Mouse (Mus musculus): Measurements from ENCODE around the gene Map3k6.

The Map3k6 gene

DNA sequence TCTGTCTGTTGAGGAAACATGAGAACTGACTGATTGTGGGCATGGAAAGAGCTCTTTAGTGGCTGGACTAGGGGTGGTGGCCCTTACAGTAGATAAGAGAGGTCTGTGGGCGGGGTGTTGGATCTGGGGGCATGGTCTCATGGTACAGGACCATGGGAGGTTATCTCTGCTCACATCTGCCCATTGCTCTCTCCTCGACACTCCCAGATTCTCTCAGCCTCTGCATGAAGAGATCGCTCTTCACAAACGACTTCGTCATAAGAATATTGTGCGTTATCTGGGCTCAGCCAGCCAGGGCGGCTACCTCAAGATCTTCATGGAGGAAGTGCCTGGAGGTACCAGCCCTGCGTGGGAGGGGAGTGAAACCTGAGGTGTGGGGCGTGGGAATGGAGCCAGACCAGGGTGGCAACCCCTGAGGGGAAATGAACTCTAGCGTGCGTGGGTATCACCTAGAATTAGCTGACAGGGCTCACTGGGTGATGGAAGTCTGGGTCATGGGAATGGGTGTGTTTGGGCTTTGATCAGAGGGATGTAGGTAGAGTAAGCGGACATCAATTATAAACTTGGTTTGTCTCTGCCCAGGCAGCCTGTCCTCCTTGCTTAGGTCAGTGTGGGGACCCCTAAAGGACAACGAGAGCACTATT is 7.3 kb downstream of the Map3k6 start:
- CTCF ChIA-PET, result no interaction called here

DNA sequence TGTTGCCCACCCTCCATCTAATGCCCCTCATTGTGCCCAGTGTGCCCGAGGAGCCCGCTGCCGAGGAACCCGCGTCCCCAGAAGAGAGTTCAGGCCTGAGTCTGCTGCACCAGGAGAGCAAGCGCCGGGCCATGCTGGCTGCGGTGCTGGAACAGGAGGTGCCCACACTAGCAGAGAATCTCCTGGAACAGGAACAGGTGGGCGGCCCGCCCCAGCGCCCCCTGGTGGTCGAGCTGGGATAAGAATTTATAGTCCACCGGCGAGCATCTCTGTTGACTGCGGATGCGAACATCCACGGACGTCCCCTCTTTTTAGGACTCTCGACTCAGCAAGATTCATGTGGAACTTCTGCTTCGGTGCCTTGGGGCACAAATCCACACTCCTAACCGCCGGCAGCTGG is 10.0 kb downstream of the Map3k6 start:
- CTCF ChIA-PET, result interaction anchor here (0.6 to 1.2 kb wide), 2 partner anchors 13 to 233 kb away, joined by 5 to 9 read pairs; no protein-coding TSS in a partner anchor

DNA sequence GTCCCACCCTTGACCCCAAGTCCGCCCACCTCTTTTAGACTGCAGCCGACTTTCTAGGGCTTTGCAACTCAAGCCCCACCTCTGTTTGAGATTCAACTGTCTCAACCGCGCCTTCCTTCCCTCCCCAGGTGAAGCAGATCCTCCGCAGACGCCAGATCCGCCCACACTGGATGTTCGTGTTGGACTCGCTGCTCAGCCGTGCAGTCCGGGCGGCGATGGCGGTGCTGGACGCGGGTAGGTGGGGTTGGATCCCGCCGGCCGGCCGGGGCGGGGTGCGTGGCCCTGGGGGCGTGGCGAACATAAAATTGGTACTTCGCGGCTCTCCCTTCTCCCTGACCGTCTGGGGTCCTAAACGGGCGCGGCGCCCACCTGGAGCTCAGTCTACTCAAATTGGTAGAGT is 10.6 kb downstream of the Map3k6 start:
- CTCF ChIA-PET, result interaction anchor here (0.6 to 0.7 kb wide), 2 partner anchors 150 to 169 kb away, joined by 3 to 4 read pairs; no protein-coding TSS in a partner anchor

DNA sequence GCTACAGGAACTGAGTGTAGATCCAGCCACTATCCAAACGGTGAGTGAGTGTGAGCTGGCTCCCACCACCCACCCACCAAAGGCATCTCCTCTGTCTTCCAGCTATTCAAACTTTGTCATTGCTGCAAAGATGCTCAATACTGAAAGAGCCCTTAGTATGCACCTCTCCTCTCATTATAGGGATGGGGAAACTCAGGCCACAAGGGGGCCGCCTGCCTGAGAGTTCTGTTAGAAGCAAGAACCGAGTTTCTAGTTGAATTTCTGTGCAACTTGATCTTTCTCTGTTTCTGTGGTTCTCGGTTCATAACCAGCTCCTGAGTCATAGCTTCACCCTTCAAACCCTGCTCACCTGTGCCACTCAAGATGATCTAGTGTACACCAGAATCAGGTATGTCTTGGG is 11.5 kb downstream of the Map3k6 start:
- CTCF ChIA-PET, result interaction anchor here (1.0 kb wide), 1 partner anchor 243 kb away, joined by 3 read pairs; no protein-coding TSS in a partner anchor

DNA sequence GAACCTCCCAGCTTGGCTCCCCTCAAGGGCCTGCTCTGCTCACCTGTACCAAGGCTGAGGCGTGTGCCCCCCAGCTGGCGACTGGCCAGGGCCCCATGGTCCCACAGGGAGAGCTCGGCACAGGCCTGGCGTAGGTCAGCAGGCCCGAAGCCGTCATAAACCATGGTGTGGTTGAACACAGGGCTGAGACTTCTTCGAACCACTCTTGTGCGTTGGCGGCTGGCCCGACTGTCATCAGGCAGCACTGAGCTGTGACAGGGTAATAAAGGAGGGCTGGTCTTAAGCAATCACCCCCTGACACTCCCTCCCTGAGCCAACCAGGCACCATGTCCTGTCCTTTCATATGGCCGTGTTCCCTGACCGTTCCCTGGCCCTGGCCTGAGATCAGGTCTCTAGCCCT is 12.8 kb downstream of the Map3k6 start:
- CTCF ChIA-PET, result interaction anchor here (0.8 kb wide), 1 partner anchor 18 kb away, joined by 3 read pairs; no protein-coding TSS in a partner anchor

DNA sequence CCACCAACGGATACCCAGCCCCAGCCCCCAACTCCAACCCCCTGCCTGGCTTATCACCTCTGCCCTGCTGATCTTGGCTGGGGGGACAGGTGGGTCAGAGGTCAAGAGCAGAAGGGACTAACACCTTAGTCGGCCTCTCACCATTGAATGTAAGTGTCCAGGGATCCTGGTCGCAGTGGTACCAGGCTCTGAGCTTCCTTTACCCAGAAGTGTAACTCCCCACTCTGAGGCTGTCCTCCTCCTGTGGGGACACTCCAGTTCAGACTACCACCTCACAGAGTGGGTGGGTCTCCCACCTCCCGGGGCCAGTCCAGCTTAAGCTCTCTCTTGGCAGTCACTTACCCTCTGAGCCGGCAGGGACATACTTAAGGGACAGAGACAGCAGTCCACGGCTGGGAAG is 14.8 kb downstream of the Map3k6 start:
- CTCF ChIA-PET, result interaction anchor here (1.2 kb wide), 1 partner anchor 309 kb away, joined by 4 read pairs; no protein-coding TSS in a partner anchor

DNA sequence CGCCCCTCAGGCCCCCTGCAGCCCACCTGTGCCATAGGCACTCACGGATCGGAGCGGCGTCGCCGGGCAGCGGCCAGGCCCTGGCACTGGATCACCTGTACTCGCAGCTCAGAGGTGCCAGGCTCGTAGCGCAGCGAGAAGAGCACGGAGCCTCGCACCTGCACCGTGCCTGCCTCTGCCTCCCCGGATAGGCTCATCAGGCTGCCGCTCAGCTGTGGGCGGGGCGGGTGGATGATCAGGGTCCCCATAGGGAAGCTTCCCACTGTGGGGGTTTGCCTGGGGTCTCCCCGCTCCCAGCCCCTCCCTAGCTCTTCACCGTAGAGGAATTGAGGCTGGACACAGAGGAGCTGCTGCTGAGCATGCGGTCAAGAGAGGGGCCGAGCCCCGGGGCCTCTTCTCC is 16.2 kb downstream of the Map3k6 start:
- CTCF ChIA-PET, result no interaction called here

DNA sequence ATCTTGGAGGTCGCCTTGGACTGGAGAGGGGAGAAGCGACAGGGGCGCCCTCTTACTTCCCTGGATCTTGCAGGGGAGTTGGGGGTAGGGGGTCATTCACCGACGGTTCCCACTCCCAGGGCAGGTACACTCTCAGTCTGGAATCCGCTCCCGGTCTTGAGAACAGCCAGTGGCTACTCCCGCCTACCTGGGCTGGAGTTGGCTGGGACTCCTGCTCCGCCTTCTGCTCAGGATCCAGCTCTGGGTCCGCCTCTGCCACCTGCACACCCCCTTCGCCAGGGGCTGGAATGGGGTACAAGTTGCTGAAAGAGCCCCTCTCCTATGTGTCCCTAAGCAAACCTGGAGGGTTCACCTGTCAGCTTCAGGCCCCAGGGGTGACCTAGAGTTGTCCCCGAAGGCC is 16.6 kb downstream of the Map3k6 start:
- CTCF ChIA-PET, result no interaction called here

DNA sequence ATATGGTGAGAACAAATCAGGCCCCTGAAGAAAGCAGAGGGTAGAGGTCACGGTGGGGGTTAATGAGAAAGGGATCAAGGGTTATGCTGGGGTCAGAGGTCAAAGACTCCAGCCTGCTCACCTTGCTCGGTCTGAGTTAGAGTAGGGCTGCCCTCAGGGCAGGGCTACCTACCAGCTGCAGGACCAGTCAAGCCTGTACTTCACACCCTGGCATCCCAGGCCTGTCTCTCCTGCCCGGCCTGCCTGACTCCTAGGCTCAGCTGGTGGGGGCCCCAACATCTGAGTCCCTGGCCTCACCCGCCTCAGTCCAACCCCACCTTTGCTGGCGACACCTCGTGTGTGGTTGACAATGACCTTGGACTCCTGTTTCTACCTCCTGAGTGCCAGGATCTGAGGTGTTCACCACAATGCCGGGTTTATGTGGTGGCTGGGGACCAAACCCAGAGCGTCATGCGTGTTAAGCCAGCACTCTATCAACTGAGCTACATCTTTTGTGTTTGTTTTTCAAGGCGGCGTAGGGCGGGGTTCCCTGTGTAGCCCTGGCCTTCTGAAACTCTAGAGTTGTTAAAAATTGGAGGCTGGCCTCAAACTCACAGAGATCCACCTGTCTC is 17.3 kb downstream of the Map3k6 start:
- CTCF ChIA-PET, result interaction anchor here (0.7 kb wide), 1 partner anchor 60 kb away, joined by 3 read pairs; no protein-coding TSS in a partner anchor

DNA sequence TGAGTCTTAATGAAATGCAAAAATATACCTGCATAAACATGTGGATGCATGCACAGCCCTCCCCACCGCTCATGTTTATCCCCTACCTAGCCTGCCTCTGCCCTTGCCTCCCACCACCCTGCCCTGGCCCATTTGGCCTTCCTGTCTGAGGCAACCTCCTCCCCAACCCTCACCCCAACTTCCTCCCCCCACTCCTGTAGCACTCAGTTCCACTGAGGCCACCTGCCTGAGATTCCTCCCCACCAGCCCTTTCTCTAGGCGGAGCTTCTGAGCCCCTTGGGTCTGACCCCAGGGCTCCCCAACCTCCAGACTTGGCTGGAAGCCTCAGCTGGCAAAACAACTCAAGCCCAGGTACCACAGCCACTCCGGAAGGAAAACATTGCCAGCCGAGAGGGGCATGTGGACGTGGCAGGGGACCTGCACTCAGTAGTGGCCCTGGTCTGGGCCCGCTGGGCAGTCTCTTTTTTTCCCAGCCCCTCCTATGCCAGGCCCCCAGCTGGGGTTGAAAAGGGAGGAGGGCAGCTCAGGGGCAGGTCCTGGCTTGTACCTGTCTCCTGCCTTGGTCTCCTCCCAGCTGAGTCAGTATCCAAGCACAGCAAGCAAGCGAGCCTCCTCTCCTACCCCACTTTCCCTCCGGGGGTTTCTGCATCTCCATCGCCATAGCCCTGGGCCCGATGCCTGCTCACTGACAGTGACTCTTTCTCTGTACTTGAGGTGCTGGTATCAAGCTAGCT is 21.2 kb downstream of the Map3k6 start:
- CTCF ChIA-PET, result interaction anchor here (0.7 kb wide), 1 partner anchor 18 kb away, joined by 6 read pairs; no protein-coding TSS in a partner anchor

DNA sequence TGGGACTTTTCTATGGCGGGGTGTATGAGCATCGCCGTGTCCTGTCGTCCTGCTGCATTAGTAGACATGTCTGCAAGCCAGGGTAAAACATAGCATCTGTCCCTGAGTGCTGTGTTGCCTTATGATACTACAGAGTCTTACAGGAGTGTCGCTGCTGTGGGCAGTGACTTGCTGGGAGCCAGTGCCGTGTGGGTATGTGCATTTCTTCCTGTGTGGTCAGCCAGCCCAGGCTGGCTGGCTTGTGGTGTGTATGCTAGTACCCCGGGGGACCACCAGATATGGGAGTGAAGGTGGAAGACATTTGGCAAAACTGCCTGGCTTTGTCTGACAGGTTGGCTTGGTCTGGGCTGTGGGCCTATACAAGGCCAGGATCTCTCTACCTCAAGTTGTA is 21.8 kb downstream of the Map3k6 start:
- CTCF ChIA-PET, result no interaction called here

DNA sequence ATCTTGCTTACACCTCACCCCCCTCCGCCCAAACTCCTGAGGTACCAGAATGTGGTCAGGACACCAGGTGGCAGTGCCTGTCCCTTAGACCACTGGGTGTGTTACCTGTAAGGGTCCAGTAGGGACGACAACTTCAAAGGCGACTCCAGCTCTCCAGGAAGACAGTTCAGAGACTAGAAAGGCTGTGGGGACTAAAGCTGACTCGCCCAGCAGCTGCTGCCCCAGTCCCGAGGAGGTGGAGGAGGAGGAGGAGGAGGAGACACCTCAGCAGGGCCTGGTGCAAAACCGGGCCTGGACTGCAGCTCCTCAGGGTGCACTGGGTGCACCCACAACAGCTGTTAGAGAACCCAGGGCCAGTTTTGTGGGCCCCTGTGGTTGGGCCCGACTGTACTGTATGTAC is 22.3 kb downstream of the Map3k6 start, which contains the start of gene Sytl1:
Gene Sytl1, minus strand, starts transcription at position 232 of the 400 bp plus-strand sequence.
- CTCF ChIA-PET, result no interaction called here

DNA sequence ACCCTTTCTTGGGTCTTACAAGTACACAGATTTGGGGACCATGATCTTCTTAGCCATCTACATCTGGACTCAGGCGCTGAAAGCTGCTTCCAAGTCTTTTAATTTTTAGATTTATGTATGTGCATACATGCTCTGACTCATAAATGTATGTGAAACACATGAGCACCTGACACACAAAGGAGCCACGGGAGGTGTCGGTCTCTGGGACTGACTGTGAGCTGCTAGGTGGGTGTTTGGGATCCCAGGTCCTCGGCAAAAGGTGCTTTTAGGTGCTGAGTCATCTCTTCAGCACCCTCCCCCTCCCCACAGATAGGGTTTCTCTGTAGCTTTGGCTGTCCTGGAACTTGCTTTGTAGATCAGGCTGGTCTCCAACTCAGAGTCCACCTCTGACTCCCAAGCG is 23.1 kb downstream of the Map3k6 start:
- CTCF ChIA-PET, result interaction anchor here (0.7 kb wide), 1 partner anchor 343 kb away, joined by 3 read pairs; no protein-coding TSS in a partner anchor

DNA sequence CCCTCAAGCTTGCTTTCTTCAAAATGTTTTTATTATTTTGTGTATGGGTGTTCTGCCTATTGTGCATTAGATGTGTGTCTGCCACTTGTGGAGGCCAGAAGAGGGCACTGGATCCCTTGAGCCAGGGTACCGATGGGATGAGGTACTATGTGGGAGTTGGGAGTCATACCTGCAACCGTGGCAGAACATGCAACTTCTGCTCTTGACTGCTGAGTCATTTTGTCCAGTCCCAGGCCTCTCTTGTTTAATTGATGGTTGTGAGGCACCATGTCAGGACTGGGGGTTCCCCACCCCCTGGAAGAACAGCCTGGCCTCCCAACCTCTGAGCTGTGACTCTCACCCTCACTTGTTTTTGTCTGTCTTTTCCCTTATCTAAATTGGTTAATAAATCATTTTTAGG is 23.9 kb downstream of the Map3k6 start:
- CTCF ChIA-PET, result no interaction called here

DNA sequence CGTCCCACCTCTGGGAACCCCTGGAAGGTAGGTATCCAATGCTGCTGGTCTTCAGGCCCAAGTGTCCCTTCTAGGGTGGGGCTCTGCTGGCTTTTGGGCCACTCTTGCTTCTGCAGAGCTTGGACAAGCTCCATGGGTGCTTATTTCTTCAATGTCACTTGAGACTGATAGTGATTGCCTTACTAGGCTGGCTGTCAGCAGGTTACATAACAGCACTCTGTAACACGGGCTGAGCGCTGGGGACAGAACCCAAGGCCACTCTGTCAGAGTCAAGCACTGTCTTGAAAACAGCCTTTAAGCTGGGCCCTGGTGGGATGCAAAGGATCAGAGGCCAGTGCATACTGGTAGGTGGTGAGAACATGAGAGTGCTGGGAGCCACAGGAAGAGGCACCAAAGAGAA is 24.7 kb downstream of the Map3k6 start:
- CTCF ChIA-PET, result no interaction called here

DNA sequence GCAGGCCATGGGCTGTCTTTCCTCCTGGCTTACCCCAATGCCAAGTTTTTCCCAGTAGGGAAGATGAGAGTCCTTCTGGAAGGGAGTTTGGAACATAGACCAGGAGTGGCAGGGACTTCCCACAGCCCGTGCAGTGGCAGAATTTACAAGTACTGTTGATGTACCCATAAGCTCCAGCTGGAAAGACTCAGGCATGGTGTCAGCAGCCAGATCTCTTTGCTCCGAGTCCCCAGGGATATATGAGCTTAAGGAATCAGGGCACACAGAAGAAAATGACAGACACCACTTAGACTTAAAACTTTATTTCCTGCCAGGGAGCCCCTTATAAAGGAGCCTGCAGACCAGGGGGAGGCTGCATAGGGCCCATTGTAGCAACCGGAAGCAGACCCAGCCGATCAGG is 25.1 kb downstream of the Map3k6 start:
- CTCF ChIA-PET, result no interaction called here

DNA sequence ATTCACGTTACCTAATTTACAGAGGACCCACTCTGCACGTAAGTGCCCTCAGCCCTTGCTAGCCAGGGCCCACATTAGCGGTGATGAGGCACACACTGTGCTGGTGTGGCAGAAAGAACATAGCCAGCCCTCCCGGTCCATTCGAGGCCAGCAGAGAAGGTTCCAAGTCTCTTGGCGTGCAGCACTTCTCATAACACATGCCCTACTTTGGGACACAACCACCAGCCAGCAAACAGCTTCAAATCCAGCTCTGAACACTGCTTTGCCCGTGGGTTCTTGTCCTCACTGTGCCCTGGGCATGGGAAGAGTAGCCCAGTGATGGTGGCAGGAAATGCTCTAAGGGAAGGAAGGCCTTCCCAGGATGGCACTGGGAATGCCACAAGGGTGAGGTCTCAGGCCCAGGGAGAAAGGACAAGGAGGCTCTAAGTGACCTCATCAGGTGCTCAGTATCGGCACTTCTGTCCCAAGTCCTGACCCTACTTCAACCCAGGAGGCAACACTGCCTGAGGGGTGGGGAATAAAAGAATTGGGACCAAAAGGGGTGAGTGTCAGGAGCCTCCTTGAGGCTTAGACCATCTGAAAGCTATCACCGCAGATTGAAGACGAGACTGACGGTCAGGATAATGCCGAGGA is 25.7 kb downstream of the Map3k6 start:
- CTCF ChIA-PET, result no interaction called here

DNA sequence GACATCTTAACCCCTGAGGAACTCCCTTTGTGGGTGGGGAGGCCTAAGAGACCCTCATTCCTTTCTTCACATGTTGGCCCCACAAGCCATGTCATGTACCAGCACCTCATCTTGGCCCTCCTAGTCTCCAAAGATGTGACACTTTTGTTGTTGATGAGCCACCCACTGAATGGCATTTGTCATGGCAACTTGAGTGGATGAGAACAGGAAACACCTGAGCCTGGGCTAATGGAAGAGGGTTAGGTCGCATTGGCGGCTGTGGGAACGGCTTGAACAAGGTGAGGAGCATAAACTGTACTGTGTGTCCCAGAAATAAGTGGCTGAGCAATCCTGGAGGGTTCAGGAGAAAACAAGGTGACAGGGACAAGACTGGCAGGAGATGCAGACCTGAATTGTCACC is 28.3 kb downstream of the Map3k6 start:
- CTCF ChIA-PET, result no interaction called here

DNA sequence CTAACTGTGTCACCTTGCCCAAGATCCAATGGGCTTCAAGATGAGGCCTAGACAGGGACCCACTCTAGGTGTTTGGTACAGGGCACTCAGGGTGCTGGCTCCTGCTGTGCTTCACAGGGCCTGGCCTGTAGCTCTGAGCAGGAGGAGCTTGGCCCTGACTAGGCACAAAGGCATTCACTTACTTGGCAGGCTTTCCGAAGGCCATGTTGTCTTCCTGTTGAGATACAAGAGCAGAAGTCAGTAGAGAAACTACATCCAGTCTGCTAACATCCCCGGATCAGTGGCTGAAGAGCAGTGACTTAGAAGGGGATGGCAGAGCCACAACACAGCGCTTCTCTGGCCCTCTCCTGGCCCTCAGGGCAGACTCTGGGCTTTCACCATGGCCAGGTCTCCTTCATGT is 29.0 kb downstream of the Map3k6 start:
- CTCF ChIA-PET, result no interaction called here

DNA sequence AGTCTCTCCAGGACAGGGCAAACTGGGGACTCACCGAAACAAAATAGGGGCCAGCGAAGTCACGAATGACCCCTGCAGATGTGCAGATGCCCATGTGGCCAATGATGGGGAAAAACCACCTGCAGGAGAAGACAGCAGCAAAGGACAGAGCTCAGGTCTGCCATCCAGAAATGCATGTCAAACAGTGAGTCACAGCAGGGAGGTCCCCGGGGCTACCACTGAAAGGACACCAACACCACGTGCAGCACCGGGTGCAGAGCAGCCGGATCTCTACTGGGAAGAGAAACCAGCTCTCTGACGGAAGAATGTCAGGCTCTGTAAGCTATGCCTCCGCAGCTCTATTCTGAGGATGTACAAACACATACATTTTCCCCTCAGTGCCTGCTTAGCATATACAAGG is 30.3 kb downstream of the Map3k6 start:
- CTCF ChIA-PET, result interaction anchor here (0.5 kb wide), 1 partner anchor 17 kb away, joined by 3 read pairs; no protein-coding TSS in a partner anchor

DNA sequence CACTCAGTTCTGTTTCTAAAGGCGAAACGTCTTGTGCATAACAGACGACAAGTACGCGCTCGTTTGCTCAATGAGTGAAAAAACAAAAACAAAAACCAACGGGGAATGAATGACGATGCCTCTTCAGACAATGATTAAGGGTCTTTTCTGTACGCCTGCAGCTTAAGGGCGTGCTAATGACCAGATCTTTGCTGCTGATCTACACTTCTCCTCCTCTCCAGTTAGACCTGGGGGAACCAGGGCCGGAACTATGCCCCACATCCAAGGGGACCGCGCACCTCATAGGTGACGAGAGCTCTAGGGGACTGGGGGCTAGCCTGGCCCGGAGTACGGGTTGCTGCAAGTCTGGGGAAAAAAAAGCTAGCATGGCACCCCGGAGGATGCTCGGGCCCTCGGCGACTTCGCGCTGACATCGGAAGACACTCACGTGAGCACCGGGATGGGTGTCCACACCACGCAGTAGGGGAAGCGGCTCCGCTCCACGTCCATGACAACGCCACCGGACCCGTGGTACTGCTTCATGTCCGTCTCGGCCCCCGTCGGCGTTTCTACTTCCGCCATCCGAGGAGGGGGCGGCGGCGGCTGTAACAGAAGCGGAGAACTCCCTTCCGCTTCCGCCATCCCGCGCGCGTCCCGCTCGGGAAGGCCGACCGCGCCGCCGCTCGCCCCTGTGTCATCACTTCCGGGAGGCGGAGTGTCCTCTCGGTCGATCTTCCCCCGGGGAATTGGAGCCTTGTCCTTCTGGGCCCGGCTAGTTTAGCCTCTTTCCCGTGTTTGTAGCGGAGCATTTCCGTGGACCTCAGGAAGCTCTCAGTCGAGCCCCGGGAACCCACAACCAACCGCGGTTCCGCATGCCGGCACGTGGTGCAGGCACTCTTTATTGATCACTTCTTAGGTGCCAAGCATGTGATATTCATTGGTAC is 36.7 kb downstream of the Map3k6 start, which contains the start of gene Tmem222:
Gene Tmem222, minus strand, starts transcription at position 689 of the 923 bp plus-strand sequence.
- CTCF ChIA-PET, result interaction anchor here (0.6 to 0.7 kb wide), 3 partner anchors 8 to 165 kb away, joined by 3 to 5 read pairs (median 3); no protein-coding TSS in a partner anchor
